ENCODE assay signal across 9 mouse cellular contexts in genomic region chr13:23436231-23436661, GRCm38 (mm10). TPM values are rescaled to one million over a fixed set of nuclear protein-coding genes. Genes with fewer than 3 reads are reported as not detected.
DNase-seq lines count a peak whose midpoint lies in the region; ATAC-seq and TF ChIP-seq lines count a peak whose summit lies in the region.
"Had no signal": no experiment of that assay in that cellular context is flagged by ENCODE, and none has a peak within 500 bp of the region (broad histone marks: within the 10 kb centered on the region; RNA-seq: fewer than 3 reads in every experiment).

No protein-coding gene starts in this region.

- no peak overlapping the region for H3K9ac ChIP-seq in embryonic facial prominence, embryonic 13.5 days
- H3K9ac ChIP-seq in hindbrain, embryonic 11.5 days (ENCODE audit: low read depth, low read length), result no peak overlapping the region
- H3K9ac ChIP-seq in limb, embryonic 14.5 days (ENCODE audit: low read depth, low read length, severe bottlenecking), result no peak overlapping the region
- no peak overlapping the region for H3K9ac ChIP-seq in midbrain, postnatal 0 days (replicated peaks; ENCODE audit: low read length, poor library complexity, severe bottlenecking)

- no peak for ATAC-seq in embryonic facial prominence, embryonic 13.5 days (ENCODE audit: insufficient number of reproducible peaks, insufficient read depth, low FRiP score, low TSS enrichment, low read depth)
- ATAC-seq in hindbrain, embryonic 11.5 days (ENCODE audit: low FRiP score), result no peak
- ATAC-seq in limb, embryonic 14.5 days (ENCODE audit: low FRiP score, low read depth), result no peak
- no peak for ATAC-seq in midbrain, postnatal 0 days (ENCODE audit: low FRiP score)

- DNase-seq in left cerebral cortex, adult 18-20 months (ENCODE audit: low spot score in 2 of 2), result peak; percentile 55 to 62
- DNase-seq in left cerebral cortex, postnatal 4 days, result no peak
- DNase-seq in MEL-GATA-1-ER (ENCODE audit: extremely low read depth, low read depth), result peak; percentile 52
- peak; percentile 75 for DNase-seq in hindbrain, embryonic 11.5 days (ENCODE audit: low spot score)
- DNase-seq in limb, embryonic 14.5 days (ENCODE audit: low spot score), result peak; percentile 71
- peak; percentile 70 for DNase-seq in midbrain, postnatal 0 days (ENCODE audit: low spot score)
- DNase-seq in gastrocnemius, postnatal 25 days, result no peak

- peaks cover 13% of the 10 kb centered on the region for H3K4me1 ChIP-seq in embryonic facial prominence, embryonic 13.5 days
- no peaks in the 10 kb centered on the region for H3K4me1 ChIP-seq in hindbrain, embryonic 11.5 days (replicated peaks; ENCODE audit: control insufficient read depth, insufficient read depth, low read length)
- no peaks in the 10 kb centered on the region for H3K4me1 ChIP-seq in limb, embryonic 14.5 days (ENCODE audit: control insufficient read depth, insufficient read depth, low read length)
- H3K4me1 ChIP-seq in midbrain, postnatal 0 days (ENCODE audit: insufficient read depth, low read length), result no peaks in the 10 kb centered on the region

- no peaks in the 10 kb centered on the region for H3K36me3 ChIP-seq in embryonic facial prominence, embryonic 13.5 days
- no peaks in the 10 kb centered on the region for H3K36me3 ChIP-seq in hindbrain, embryonic 11.5 days (ENCODE audit: control insufficient read depth, insufficient read depth, low read length)
- H3K36me3 ChIP-seq in limb, embryonic 14.5 days (ENCODE audit: control insufficient read depth, insufficient read depth, low read length), result no peaks in the 10 kb centered on the region
- no peaks in the 10 kb centered on the region for H3K36me3 ChIP-seq in midbrain, postnatal 0 days (ENCODE audit: insufficient read depth, low read length)

- H3K27ac ChIP-seq in embryonic facial prominence, embryonic 13.5 days, result no peak overlapping the region
- no peak overlapping the region for H3K27ac ChIP-seq in hindbrain, embryonic 11.5 days (ENCODE audit: low read depth, low read length)
- H3K27ac ChIP-seq in limb, embryonic 14.5 days (replicated peaks; ENCODE audit: low read depth, low read length), result no peak overlapping the region
- H3K27ac ChIP-seq in midbrain, postnatal 0 days (ENCODE audit: low read depth, low read length), result no peak overlapping the region

- no peak for TF ChIP-seq POLR2A in limb, embryonic 14.5 days (IDR thresholded peaks at IDR 0.05; ENCODE audit: borderline replicate concordance, extremely low read depth, insufficient read depth, insufficient read length)

- intact Hi-C loops in left cerebral cortex, postnatal 4 days (cut with DNase I), result loop anchor here (5.0 to 10.0 kb wide), 3 partner anchors 81 to 1491 kb away; partner anchors contain the start of gene Zfp184

- H3K4me3 ChIP-seq in embryonic facial prominence, embryonic 13.5 days, result peak overlapping the region; percentile 54
- H3K4me3 ChIP-seq in hindbrain, embryonic 11.5 days (ENCODE audit: low read depth, low read length), result peak overlapping the region; percentile 37
- H3K4me3 ChIP-seq in limb, embryonic 14.5 days (replicated peaks; ENCODE audit: low read length), result peak overlapping the region; percentile 34
- peak overlapping the region; percentile 50 for H3K4me3 ChIP-seq in midbrain, postnatal 0 days (ENCODE audit: low read depth, low read length)

- no peak for TF ChIP-seq CTCF in midbrain, postnatal 0 days (IDR thresholded peaks at IDR 0.05)

- no peaks in the 10 kb centered on the region for H3K27me3 ChIP-seq in embryonic facial prominence, embryonic 13.5 days
- H3K27me3 ChIP-seq in hindbrain, embryonic 11.5 days (ENCODE audit: control insufficient read depth, insufficient read depth, low read length), result no peaks in the 10 kb centered on the region
- no peaks in the 10 kb centered on the region for H3K27me3 ChIP-seq in limb, embryonic 14.5 days (ENCODE audit: control insufficient read depth, insufficient read depth, low read length)
- no peaks in the 10 kb centered on the region for H3K27me3 ChIP-seq in midbrain, postnatal 0 days (ENCODE audit: insufficient read depth, low read length)

- WGBS in embryonic facial prominence, embryonic 13.5 days, result under 1% methylated on average over 11 of the region's 11 CpGs
- WGBS in hindbrain, embryonic 11.5 days, result 1% methylated on average over 11 of the region's 11 CpGs
- 1% methylated on average over 11 of the region's 11 CpGs for WGBS in limb, embryonic 14.5 days
- 2% methylated on average over 11 of the region's 11 CpGs for WGBS in midbrain, postnatal 0 days

- H3K4me2 ChIP-seq in embryonic facial prominence, embryonic 13.5 days, result peak overlapping the region; percentile 72
- H3K4me2 ChIP-seq in hindbrain, embryonic 11.5 days (replicated peaks; ENCODE audit: low read depth, low read length), result no peak overlapping the region
- peak overlapping the region; percentile 55 for H3K4me2 ChIP-seq in limb, embryonic 14.5 days (replicated peaks; ENCODE audit: low read depth, low read length, severe bottlenecking)
- H3K4me2 ChIP-seq in midbrain, postnatal 0 days (ENCODE audit: low read depth, low read length, poor library complexity, severe bottlenecking), result peak overlapping the region; percentile 74

- no peaks in the 10 kb centered on the region for H3K9me3 ChIP-seq in embryonic facial prominence, embryonic 13.5 days
- H3K9me3 ChIP-seq in hindbrain, embryonic 11.5 days (ENCODE audit: control insufficient read depth, low read length), result no peaks in the 10 kb centered on the region
- H3K9me3 ChIP-seq in limb, embryonic 14.5 days (ENCODE audit: control insufficient read depth, low read length), result no peaks in the 10 kb centered on the region
- no peaks in the 10 kb centered on the region for H3K9me3 ChIP-seq in midbrain, postnatal 0 days (ENCODE audit: low read length)

RNA-seq across cellular contexts. Expression of gene Abt1, which starts 12.6 kb away (rescaled TPM):
- total RNA-seq in left cerebral cortex, adult 18-20 months (2021), result 1 to 10 TPM; 9.0 to 9.5 TPM
- total RNA-seq in left cerebral cortex, postnatal 4 days (2021), result 1 to 10 TPM; 5.6 to 6.1 TPM
- 13.1 and 14.6 TPM in 2 replicates for polyA plus RNA-seq in embryonic facial prominence, embryonic 13.5 days (2015; fragmentation: Nextera tagmentation; extraction: Ambion mirVana)
- polyA plus RNA-seq in hindbrain, embryonic 11.5 days (2014; fragmentation: Nextera tagmentation; extraction: Ambion mirVana), result 12.1 and 13.4 TPM in 2 replicates
- polyA plus RNA-seq in limb, embryonic 14.5 days (2012; rRNA removed), result 6.9 and 9.9 TPM in 2 replicates
- polyA plus RNA-seq in limb, embryonic 14.5 days (2014; fragmentation: Nextera tagmentation; extraction: Ambion mirVana), result 12.0 and 12.2 TPM in 2 replicates
- 4.9 and 7.3 TPM in 2 replicates for total RNA-seq in midbrain, postnatal 0 days (2014; rRNA removed)
- polyA plus RNA-seq in midbrain, postnatal 0 days (2015; fragmentation: Nextera tagmentation; extraction: Ambion mirVana), result 5.2 and 6.0 TPM in 2 replicates
- total RNA-seq in gastrocnemius, postnatal 25 days (2021), result 1 to 10 TPM; 2.9 to 3.7 TPM

RNA-seq across cellular contexts. Expression of gene Btn1a1, which starts 29.5 kb away (rescaled TPM):
- total RNA-seq in left cerebral cortex, adult 18-20 months (2021), result not detected
- not detected for total RNA-seq in left cerebral cortex, postnatal 4 days (2021)
- polyA plus RNA-seq in embryonic facial prominence, embryonic 13.5 days (2015; fragmentation: Nextera tagmentation; extraction: Ambion mirVana), result not detected in 2 replicates
- polyA plus RNA-seq in hindbrain, embryonic 11.5 days (2014; fragmentation: Nextera tagmentation; extraction: Ambion mirVana), result not detected in 2 replicates
- 0.31 and 0.32 TPM in 2 replicates for polyA plus RNA-seq in limb, embryonic 14.5 days (2012; rRNA removed)
- polyA plus RNA-seq in limb, embryonic 14.5 days (2014; fragmentation: Nextera tagmentation; extraction: Ambion mirVana), result not detected in 2 replicates
- total RNA-seq in midbrain, postnatal 0 days (2014; rRNA removed), result 0.05 TPM in 1 of 2 replicates, not detected in the other
- polyA plus RNA-seq in midbrain, postnatal 0 days (2015; fragmentation: Nextera tagmentation; extraction: Ambion mirVana), result 0.04 and 0.07 TPM in 2 replicates
- total RNA-seq in gastrocnemius, postnatal 25 days (2021), result not detected
- total RNA-seq: common myeloid progenitor, adult 5-6 weeks had no signal

RNA-seq across cellular contexts. Expression of gene Btn2a2, which starts 52.4 kb away (rescaled TPM):
- 1 to 10 TPM; 1.3 to 1.9 TPM for total RNA-seq in left cerebral cortex, adult 18-20 months (2021)
- not detected for total RNA-seq in left cerebral cortex, postnatal 4 days (2021)
- 1.5 and 1.7 TPM in 2 replicates for polyA plus RNA-seq in embryonic facial prominence, embryonic 13.5 days (2015; fragmentation: Nextera tagmentation; extraction: Ambion mirVana)
- 0.15 and 0.18 TPM in 2 replicates for polyA plus RNA-seq in hindbrain, embryonic 11.5 days (2014; fragmentation: Nextera tagmentation; extraction: Ambion mirVana)
- polyA plus RNA-seq in limb, embryonic 14.5 days (2012; rRNA removed), result 0.62 and 0.79 TPM in 2 replicates
- polyA plus RNA-seq in limb, embryonic 14.5 days (2014; fragmentation: Nextera tagmentation; extraction: Ambion mirVana), result 0.89 and 1.2 TPM in 2 replicates
- total RNA-seq in midbrain, postnatal 0 days (2014; rRNA removed), result 0.16 TPM in 1 of 2 replicates, not detected in the other
- not detected in 2 replicates for polyA plus RNA-seq in midbrain, postnatal 0 days (2015; fragmentation: Nextera tagmentation; extraction: Ambion mirVana)
- total RNA-seq in gastrocnemius, postnatal 25 days (2021), result not detected
- total RNA-seq: common myeloid progenitor, adult 5-6 weeks had no signal

Comparison
In these comparisons a context has a peak if more than half of its experiments do, and no peak if none do; other contexts are left out.
1. DNase-seq: peak in left cerebral cortex, adult 18-20 months (2 of 2), MEL-GATA-1-ER (single experiment), hindbrain, embryonic 11.5 days (single experiment), limb, embryonic 14.5 days (single experiment) and midbrain, postnatal 0 days (single experiment); none in left cerebral cortex, postnatal 4 days (single experiment) and gastrocnemius, postnatal 25 days (single experiment).
2. Peak in every context shown above with its lines, with median percentiles within 50 percentile points of each other: H3K4me3 ChIP-seq.